Comparison of ENCODE assay signal across 8 mouse cellular contexts in genomic region chr11:110449183-110449582, GRCm38 (mm10). TPM values are rescaled to one million over a fixed set of nuclear protein-coding genes. Genes with fewer than 3 reads are reported as not detected.
DNase-seq lines count a peak whose midpoint lies in the region; ATAC-seq lines count a peak whose summit lies in the region.

No protein-coding gene starts in this region.

- H3K9me3 ChIP-seq in heart, embryonic 13.5 days: no peaks in the 10 kb centered on the region
- H3K9me3 ChIP-seq in hindbrain, embryonic 11.5 days (ENCODE audit: control insufficient read depth, low read length): no peaks in the 10 kb centered on the region
- H3K9me3 ChIP-seq in midbrain, embryonic 13.5 days: no peaks in the 10 kb centered on the region

- peak overlapping the region; percentile 44 for H3K4me3 ChIP-seq in heart, embryonic 13.5 days
- H3K4me3 ChIP-seq in brown adipose tissue, adult 24 weeks (ENCODE audit: insufficient read depth, low read depth, low read length): peak overlapping the region; percentile 25; the same call in 1 of the 2 replicates
- H3K4me3 ChIP-seq in hindbrain, embryonic 11.5 days (ENCODE audit: low read depth, low read length): peak overlapping the region; percentile 15; the same call in 1 of the 2 replicates
- peak overlapping the region; percentile 20 for H3K4me3 ChIP-seq in midbrain, embryonic 13.5 days (replicated peaks)

- H3K9ac ChIP-seq in heart, embryonic 13.5 days: peak overlapping the region; percentile 73
- no peak overlapping the region for H3K9ac ChIP-seq in hindbrain, embryonic 11.5 days (ENCODE audit: low read depth, low read length)
- no peak overlapping the region for H3K9ac ChIP-seq in midbrain, embryonic 13.5 days (replicated peaks)

- no peak for ATAC-seq in heart, embryonic 13.5 days (ENCODE audit: extremely low read depth, insufficient number of reproducible peaks, low FRiP score, low TSS enrichment)
- ATAC-seq in hindbrain, embryonic 11.5 days (ENCODE audit: low FRiP score): peak; percentile 36; the same call in 1 of the 2 replicates
- peak; percentile 40; the same call in 1 of the 2 replicates for ATAC-seq in midbrain, embryonic 13.5 days

- peaks cover 43% of the 10 kb centered on the region for H3K4me1 ChIP-seq in heart, embryonic 13.5 days
- peaks cover 20% of the 10 kb centered on the region for H3K4me1 ChIP-seq in brown adipose tissue, adult 24 weeks (ENCODE audit: control insufficient read depth, insufficient read depth, insufficient read length, low read length)
- peaks cover 11% of the 10 kb centered on the region for H3K4me1 ChIP-seq in hindbrain, embryonic 11.5 days (replicated peaks; ENCODE audit: control insufficient read depth, insufficient read depth, low read length)
- H3K4me1 ChIP-seq in midbrain, embryonic 13.5 days (replicated peaks): peaks cover 26% of the 10 kb centered on the region

- no peak for DNase-seq in heart, adult 18-20 months
- no peak for DNase-seq in hindbrain, embryonic 11.5 days (ENCODE audit: low spot score)
- no peak for DNase-seq in urinary bladder, postnatal 36 days (ENCODE audit: low spot score in 2 of 2)
- no peak for DNase-seq in gastrocnemius, postnatal 36 days
- DNase-seq in cerebellum, adult 8-10 months: no peak

- H3K27me3 ChIP-seq in heart, embryonic 13.5 days (replicated peaks): peaks cover 15% of the 10 kb centered on the region
- peaks cover 2% of the 10 kb centered on the region; the same call in 1 of the 2 replicates for H3K27me3 ChIP-seq in hindbrain, embryonic 11.5 days (ENCODE audit: control insufficient read depth, insufficient read depth, low read length)
- H3K27me3 ChIP-seq in midbrain, embryonic 13.5 days: peaks cover 13% of the 10 kb centered on the region

- 15% methylated on average over 11 of the region's 11 CpGs for WGBS in heart, embryonic 13.5 days
- 4% methylated on average over 11 of the region's 11 CpGs for WGBS in hindbrain, embryonic 11.5 days
- WGBS in midbrain, embryonic 13.5 days: 5% methylated on average over 11 of the region's 11 CpGs

- intact Hi-C loops in gastrocnemius, postnatal 36 days (cut with DNase I): loop anchor here (5.0 kb wide), 1 partner anchor 52 kb away; the partner anchor contains the start of gene Map2k6

- H3K27ac ChIP-seq in heart, embryonic 13.5 days (replicated peaks): no peak overlapping the region
- H3K27ac ChIP-seq in brown adipose tissue, adult 24 weeks (replicated peaks; ENCODE audit: low read depth, low read length): no peak overlapping the region
- H3K27ac ChIP-seq in hindbrain, embryonic 11.5 days (ENCODE audit: low read depth, low read length): no peak overlapping the region
- H3K27ac ChIP-seq in midbrain, embryonic 13.5 days: no peak overlapping the region

- H3K36me3 ChIP-seq in heart, embryonic 13.5 days: no peaks in the 10 kb centered on the region
- H3K36me3 ChIP-seq in hindbrain, embryonic 11.5 days (ENCODE audit: control insufficient read depth, insufficient read depth, low read length): no peaks in the 10 kb centered on the region
- no peaks in the 10 kb centered on the region for H3K36me3 ChIP-seq in midbrain, embryonic 13.5 days

- peak overlapping the region; percentile 77 for H3K4me2 ChIP-seq in heart, embryonic 13.5 days
- H3K4me2 ChIP-seq in hindbrain, embryonic 11.5 days (replicated peaks; ENCODE audit: low read depth, low read length): peak overlapping the region; percentile 47
- H3K4me2 ChIP-seq in midbrain, embryonic 13.5 days (replicated peaks): peak overlapping the region; percentile 52

RNA-seq across cellular contexts. Expression of gene Map2k6, which starts 50.3 kb away (rescaled TPM):
- 13.6 and 14.4 TPM in 2 replicates for polyA plus RNA-seq in heart, embryonic 13.5 days (2015; fragmentation: Nextera tagmentation; extraction: Ambion mirVana)
- 1 to 10 TPM; 4.2 to 5.8 TPM for total RNA-seq in heart, adult 18-20 months (2021)
- 9.6 and 11.1 TPM in 2 replicates for polyA plus RNA-seq in brown adipose tissue, adult 24 weeks (2012; ENCODE audit: insufficient read depth, insufficient read length, missing spikeins)
- polyA plus RNA-seq in hindbrain, embryonic 11.5 days (2014; fragmentation: Nextera tagmentation; extraction: Ambion mirVana): 34.7 and 37.6 TPM in 2 replicates
- polyA plus RNA-seq in midbrain, embryonic 13.5 days (2015; fragmentation: Nextera tagmentation; extraction: Ambion mirVana): 22.9 and 24.9 TPM in 2 replicates
- total RNA-seq in gastrocnemius, postnatal 36 days (2021): 10 to 100 TPM; 43.6 to 50.1 TPM
